Mouse (Mus musculus) brown adipose tissue, adult 24 weeks (tissue): Measurements from ENCODE around the gene Cnnm1. TPM values are rescaled to one million over a fixed set of nuclear protein-coding genes. Genes with fewer than 3 reads are reported as not detected.
"Not testable (repeated sequence)": the region's sequence is repeated elsewhere in the genome, so short reads cannot be mapped to it uniquely, and the experiment has no call there.

Experiments
- H3K27ac ChIP-seq: fragments of 200-500 bp; replicated peaks from 2 replicates; pipeline ENCODE4 v1.5.1; 2012; ENCODE audit warnings: low read depth, mild to moderate bottlenecking, low read length
- H3K4me1 ChIP-seq: fragments of 200-500 bp; 2 replicates; pipeline ENCODE4 v1.6.1; 2012; ENCODE audit warnings: low read length, mixed read lengths; ENCODE audit not compliant: control insufficient read depth, insufficient read depth, insufficient read length
- H3K4me3 ChIP-seq: fragments of 200-500 bp; 2 replicates; pipeline ENCODE4 v1.5.1; 2012; ENCODE audit warnings: low read depth, mild to moderate bottlenecking, low read length, moderate library complexity; ENCODE audit not compliant: insufficient read depth
- polyA plus RNA-seq: library from polyadenylated mRNA; stranded (reverse); fragments of >200 nt; gene quantifications from 2 replicates; pipeline ENCODE4 v1.2.4, GENCODE M21; 2012; ENCODE audit not compliant: missing spikeins, insufficient read depth, insufficient read length

The Cnnm1 gene
- polyA plus RNA-seq, 1 experiment = not detected

DNA sequence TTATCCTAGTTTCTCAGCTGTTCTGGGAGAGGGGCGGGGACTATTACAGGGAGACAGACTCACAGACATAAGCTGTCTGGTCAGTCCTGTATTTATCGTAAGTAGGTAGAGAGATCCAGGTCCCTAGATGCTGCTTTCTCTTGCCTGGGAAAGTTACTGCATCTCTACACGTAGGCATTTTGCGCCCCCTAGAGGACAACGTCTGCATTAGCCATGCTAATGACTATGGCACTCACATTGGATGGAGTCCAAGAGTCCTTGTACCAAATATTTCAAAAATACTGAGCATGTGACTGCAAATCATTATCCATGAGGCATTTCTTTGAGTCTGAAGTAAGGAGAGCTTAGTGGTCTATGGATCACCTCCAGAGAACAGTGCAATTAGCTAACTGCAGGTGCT lies 38.7 kb downstream of the Cnnm1 start:
- no peaks in the 10 kb centered on the region for H3K4me1 ChIP-seq
- H3K4me3 ChIP-seq = no peak overlapping the region
- no peak overlapping the region for H3K27ac ChIP-seq

DNA sequence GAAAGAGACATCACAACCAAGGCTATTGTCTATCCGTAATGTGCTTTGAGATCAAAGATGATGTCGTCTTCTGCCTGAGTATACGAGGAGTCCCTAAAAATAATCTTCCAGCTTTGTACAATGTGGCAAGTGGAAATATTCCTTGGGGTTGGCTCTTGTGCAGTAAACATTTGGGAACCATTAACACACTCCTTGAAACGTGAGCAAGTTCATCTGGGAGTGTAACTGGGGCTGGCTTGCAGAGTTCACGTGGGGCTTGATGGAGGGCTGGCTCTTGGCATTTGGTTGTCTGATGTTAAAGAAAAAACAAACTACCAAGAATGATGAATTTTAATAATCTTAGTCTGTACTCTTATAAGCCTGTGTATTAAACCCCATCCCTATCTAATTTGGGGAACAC lies 39.2 kb downstream of the Cnnm1 start:
- Histone ChIP-seq H3K27ac (no peak overlapping the region), H3K4me3 (no peak overlapping the region)

DNA sequence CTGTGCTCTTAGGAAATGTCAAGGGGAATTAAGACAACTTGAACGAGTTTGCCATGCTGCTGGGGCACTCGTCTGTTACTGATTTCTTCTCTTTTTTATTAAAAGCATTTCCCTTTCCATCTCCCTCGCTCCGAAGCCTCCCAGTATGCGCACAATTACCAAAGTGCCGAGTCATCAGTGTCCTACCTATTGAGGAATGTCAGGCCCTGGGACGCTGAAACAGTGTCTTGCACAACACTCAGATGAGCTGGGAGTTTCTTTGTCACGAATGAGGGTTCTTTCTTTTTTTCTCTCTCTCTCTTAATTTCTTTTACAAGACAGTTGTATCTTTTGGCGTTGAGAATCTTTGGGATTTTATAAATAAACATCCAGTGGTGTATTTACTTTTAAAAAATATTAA lies 40.3 kb downstream of the Cnnm1 start:
- H3K4me1 ChIP-seq = no peaks in the 10 kb centered on the region

More for the DNA sequence above, 39.2 kb downstream of the Cnnm1 start:
- H3K4me1 ChIP-seq = no peaks in the 10 kb centered on the region

DNA sequence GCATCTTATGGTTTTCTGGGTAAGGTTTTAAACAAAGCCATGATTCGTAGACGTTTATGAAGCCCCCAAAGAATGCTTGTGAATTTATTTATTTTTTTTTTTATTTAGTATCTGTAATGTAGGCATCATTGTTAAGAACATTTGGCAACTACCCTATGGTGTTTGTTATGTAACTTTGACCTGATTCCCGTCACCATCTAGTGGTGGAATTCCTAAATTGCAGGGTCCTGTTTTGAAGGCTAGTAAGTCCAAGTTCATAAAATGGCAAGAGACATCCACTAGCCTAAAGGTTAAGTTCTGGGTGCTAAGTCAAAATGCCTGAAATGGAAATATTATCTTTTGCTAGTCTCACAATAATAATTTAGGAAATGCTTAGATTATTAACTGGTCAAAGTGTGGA lies 47.2 kb downstream of the Cnnm1 start:
- H3K4me1 ChIP-seq = no peaks in the 10 kb centered on the region
- H3K4me3 ChIP-seq = no peak overlapping the region
- no peak overlapping the region for H3K27ac ChIP-seq

More for the DNA sequence above, 40.3 kb downstream of the Cnnm1 start:
- Histone ChIP-seq H3K27ac (no peak overlapping the region), H3K4me3 (no peak overlapping the region)

DNA sequence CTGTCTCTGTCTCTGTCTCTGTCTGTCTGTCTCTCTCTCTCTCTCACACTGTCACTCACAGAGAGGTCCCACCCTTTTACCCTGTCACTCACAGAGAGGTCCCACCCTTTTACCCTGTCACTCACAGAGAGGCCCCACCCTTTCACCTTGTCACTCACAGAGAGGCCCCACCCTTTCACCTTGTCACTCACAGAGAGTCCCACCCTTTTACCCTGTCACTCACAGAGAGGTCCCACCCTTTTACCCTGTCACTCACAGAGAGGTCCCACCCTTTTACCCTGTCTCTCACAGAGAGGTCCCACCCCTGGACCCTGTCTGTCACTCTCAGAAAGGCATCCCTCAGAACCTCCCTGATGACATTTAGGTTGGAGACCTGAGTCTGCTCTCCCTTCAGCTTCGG lies 53.1 kb downstream of the Cnnm1 start:
- H3K4me3 ChIP-seq, H3K27ac ChIP-seq, H3K4me1 ChIP-seq: not testable (repeated sequence)

DNA sequence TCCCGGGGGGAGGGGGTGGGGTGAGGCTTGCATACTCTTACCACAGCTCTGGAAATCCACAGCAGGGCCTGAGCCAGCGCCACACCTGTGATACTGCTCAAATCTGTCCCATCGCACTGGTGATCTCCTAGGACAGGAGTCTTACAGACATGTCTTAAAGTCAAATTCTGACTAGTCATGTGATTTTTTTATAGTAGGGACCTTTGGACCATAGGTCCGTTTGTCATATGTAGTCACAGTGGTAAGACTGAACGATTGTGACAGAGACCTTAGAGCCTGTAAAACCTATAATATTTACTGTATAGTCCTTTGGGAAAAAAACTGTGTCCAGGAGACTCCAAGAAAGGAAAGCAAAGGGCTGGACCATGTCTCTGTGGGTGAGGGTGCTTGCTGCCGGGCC lies 53.6 kb downstream of the Cnnm1 start:
- H3K27ac ChIP-seq = no peak overlapping the region
- no peaks in the 10 kb centered on the region for H3K4me1 ChIP-seq
- no peak overlapping the region for H3K4me3 ChIP-seq

DNA sequence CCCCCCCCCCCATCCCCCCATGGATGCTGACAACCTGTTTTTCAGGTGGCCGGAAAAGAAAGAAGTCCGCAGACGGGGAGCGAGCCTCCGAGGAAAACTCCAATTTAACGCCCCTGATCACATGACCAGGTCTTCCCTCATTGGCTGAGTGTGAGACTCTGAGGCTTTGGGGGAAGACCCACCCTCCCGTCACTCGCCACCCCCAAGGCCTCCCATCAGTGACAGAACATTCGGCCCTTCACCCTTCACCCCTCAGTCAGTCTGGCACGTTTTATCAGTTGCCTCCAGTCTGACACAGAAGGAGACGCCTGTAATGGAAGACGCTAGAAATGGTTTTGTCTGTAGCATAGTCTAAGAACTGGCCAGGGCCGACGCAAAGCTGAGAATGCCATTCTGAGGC lies 54.7 kb downstream of the Cnnm1 start:
- no peak overlapping the region for H3K27ac ChIP-seq
- H3K4me3 ChIP-seq = no peak overlapping the region
- no peaks in the 10 kb centered on the region for H3K4me1 ChIP-seq

DNA sequence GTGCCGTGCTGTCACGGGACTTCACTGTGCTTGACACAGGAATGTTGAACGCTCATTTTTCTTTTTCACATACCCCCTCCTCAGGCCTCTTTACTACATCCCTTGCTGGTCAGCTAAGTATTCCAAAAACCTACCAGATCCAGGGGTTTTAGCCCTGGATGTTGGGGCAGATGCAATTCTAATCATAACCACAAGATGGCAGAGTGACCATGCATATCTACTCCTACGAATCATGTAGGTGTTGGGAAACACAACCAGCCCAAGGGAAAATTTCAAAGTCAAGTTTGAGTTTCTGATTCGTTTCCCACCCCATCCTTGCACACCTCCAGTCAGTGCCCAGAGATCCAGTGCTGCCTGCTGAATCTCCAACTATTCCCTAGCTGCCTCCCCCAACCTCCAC lies 55.6 kb downstream of the Cnnm1 start:
- Histone ChIP-seq H3K4me3 (no peak overlapping the region), H3K27ac (no peak overlapping the region)

DNA sequence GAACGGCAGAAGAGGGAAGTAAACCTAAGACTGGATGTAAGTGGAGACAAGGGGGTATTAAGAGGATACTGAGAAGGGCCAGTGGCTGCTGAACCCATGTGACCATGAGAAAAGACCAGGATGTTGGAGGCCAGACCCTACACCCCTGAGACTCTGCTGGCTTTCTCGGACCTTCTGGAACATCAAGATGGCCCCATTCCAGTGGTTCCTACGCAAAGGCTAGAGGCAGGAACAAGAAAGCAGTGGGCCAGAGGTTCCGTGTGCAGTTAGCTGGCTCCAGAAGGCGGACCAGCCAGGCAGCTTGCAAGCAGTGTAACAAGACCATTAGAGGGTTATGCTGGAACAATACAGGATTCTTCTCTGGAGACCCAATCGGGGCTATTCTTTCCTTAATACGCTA lies 57.2 kb downstream of the Cnnm1 start:
- no peak overlapping the region for H3K27ac ChIP-seq

More for the DNA sequence above, 55.6 kb downstream of the Cnnm1 start:
- no peaks in the 10 kb centered on the region for H3K4me1 ChIP-seq

DNA sequence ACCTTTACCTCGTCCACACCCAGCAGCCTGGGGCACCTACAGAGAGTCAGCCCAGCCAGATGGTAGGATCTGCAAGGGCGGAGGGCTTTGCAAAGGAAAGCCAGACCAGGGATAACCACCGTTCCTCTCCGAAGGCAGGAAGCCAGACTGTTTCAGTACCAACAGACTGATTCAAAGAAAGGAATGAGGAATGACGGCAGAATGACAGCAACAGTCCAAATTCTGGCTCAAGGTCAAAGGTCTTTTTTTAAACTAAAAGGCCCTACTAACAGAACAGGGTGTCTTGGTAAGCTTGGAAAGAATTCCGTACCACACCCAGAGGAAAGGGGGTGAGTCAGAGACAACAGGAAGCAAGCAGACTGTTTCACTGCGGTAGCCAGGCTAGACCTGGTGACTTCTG lies 58.6 kb downstream of the Cnnm1 start:
- 0 out of 2 replicates have a peak overlapping the region, but pooled peaks have one; percentile 2 for H3K27ac ChIP-seq
- H3K4me3 ChIP-seq = no peak overlapping the region
- H3K4me1 ChIP-seq = no peaks in the 10 kb centered on the region

More for the DNA sequence above, 57.2 kb downstream of the Cnnm1 start:
- Histone ChIP-seq H3K4me3 (no peak overlapping the region), H3K4me1 (no peaks in the 10 kb centered on the region)

DNA sequence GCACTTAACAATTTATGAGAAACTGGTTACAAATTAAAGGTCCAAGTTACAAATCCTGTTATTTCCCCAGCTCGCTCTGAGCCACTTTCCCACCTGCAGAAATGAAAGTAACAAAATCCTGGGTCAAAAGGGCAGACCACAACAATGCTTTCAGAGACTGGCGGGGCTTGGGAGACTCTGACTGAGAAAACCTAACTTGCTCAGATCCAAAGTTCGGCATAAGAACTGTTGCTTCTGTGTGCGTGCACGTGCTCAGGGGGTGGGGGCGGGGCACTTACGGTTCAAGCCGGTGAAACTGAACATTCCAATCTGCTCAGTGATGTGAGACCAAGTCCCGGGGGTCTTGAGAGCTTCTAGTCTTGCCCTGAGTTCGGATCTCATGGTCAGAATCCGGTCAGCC lies 62.4 kb downstream of the Cnnm1 start:
- no peak overlapping the region for H3K4me3 ChIP-seq
- H3K4me1 ChIP-seq = no peaks in the 10 kb centered on the region
- no peak overlapping the region for H3K27ac ChIP-seq

DNA sequence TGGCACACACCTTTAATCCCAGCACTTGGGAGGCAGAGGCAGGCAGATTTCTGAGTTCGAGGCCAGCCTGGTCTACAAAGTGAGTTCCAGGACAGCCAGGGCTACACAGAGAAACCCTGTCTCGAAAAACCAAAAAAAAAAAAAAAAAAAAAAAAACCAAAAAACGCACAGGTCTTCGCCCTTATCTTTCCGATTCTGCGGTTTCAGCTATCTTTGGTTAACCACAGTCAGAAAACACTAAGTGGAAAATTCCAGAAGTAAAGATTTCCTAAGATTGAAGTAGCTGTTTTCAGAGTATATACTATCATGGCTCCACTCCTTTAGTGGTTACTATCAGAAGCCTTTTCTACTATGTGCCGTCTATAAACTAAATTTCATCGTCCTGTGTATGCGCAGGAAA lies 63.4 kb downstream of the Cnnm1 start:
- not testable (repeated sequence) for H3K27ac ChIP-seq, H3K4me3 ChIP-seq, H3K4me1 ChIP-seq

DNA sequence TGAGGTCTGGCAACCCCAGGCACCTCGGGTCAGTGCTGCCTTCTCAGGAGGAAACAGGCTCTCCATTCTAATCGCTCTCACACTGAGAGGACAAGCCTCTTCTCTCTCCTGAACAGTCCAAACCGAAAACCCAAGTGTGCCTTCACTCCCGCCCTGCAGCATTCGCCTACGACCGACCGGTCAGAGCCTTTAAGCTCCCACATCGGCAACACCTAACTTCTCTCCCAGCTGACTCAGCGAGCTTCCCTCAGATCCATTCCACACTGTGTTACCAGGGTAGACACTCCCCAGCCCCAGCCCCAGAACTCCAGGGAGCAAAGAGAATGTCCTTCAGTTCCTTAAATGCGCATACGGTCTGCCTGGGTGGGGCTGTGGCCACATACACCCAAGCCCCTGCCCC lies 65.2 kb downstream of the Cnnm1 start:
- no peak overlapping the region for H3K27ac ChIP-seq
- H3K4me3 ChIP-seq = no peak overlapping the region
- no peaks in the 10 kb centered on the region for H3K4me1 ChIP-seq

DNA sequence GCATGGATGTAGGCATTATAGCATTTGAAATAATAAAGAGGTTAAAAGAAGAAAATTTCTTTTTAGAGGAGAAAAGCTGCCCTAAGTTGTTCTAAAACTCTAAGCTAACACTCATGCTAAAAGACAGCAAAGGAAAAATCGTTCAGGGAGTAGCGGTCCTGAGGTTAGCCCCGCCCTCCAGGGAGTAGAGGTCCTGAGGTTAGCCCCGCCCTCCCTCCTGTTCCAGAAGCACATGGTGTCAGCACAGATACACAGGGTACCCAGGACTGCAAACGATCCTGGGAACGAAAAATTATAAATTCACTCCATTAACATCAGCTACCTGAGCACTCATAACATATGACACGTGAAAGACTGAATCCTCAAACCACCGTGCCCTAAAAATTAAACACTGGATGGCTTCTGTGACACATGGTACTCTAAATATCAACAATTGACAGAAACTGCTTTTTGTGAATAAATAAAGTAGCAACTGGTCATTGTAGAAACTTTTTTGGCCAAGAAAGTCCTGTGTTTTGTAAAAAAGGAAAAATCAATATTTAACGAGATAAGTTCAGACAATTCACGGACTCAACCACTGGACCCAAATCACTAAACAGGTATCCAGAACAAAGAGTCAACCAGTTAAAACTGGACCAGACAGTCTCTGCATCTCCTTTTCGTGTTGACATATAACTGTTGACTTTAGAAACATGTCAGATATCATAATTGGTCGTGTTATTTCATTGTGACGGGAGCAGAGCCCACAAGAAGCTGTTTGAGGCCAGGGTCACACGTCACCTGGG lies 70.4 kb downstream of the Cnnm1 start:
- Histone ChIP-seq H3K27ac (peak overlapping the region; percentile 84), H3K4me3 (no peak overlapping the region), H3K4me1 (no peaks in the 10 kb centered on the region)

DNA sequence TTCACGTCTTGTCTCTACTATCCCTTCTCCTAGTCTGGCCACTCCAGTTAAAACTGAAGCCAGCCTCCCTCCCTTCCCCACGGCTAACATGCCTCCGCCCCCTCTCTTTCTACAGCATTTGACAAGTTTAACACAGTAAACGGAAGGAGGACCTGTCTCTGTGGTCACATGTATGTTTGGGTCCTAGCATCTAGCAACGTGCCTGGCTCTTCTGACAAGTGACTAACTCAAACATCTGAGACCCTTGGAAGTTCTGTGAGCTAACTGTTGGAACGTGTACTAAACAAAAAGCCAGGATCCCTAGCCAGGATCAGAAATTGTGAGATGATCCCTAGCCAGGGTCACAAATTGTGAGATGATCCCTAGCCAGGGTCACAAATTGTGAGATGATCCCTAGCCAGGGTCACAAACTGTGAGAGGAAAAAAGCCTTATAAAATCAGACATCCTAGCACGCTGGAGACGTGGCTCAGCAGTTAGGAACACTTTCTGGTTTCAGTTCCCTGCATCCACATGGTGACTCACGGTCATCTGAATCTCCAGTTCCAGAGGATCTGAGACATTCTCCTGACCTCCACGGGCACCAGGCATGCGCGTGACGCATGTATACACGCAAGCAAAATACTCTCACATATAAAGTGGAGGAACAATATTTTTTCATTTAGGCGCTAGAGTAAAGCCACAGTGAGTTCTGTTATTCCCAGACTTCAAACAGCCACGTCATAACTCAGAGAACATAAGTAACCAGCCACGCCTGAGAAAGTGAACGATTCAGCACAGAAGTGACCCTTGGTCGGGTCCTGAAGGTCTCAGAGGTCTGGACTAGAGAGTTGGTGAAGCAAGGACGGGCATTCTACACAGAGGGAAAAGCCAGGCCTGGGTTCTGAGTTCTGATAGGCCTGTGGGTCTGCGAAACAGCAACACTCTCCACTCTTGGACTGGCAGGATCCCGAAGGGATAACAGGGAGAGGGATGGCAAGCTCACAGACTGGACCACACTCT lies 71.7 kb downstream of the Cnnm1 start:
- H3K27ac ChIP-seq = peak overlapping the region; percentile 84
- no peak overlapping the region for H3K4me3 ChIP-seq
- H3K4me1 ChIP-seq = no peaks in the 10 kb centered on the region
